Mouse (Mus musculus) right cerebral cortex, postnatal 36 days (tissue): ENCODE measurements around the gene Alpi.

ENCODE experiments used
- DNase-seq, 2 experiments: peaks; one replicate each; pipeline ENCODE4 v3.0.0; 2022; ENCODE audit warnings: low spot score in 2 of 2, mixed read lengths in 1 of 2

Alpi gene

DNA sequence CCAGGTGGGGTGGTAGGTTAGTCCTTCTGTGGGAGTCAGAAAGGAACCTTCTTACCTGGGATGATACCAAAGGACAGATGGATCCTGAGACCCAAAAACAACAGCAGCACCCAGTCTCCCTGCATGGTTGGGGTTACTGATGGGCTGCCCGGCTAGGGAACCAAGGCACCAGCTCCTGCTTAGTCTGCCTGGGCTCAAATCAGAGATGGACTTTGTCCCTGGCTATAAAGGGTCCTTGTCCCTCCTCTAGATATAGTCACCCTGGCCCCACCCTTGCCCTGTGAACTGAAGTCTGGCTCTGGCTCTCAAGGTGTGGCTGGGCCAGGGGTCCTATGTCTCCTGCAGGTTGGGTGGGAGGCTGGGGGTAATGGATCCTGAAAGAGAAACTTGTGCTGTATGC is at the start of gene Alpi:
TSS of gene Alpi (minus strand) at position 196 of the 400 bp plus-strand sequence.
- no peak for DNase-seq

GRCm38 (mm10) chr1:87149422-87149821 is 48.0 kb upstream of the Alpi start:
- no peak for DNase-seq

GRCm38 (mm10) chr1:87143141-87143540 is 41.7 kb upstream of the Alpi start:
- DNase-seq: no peak

DNA sequence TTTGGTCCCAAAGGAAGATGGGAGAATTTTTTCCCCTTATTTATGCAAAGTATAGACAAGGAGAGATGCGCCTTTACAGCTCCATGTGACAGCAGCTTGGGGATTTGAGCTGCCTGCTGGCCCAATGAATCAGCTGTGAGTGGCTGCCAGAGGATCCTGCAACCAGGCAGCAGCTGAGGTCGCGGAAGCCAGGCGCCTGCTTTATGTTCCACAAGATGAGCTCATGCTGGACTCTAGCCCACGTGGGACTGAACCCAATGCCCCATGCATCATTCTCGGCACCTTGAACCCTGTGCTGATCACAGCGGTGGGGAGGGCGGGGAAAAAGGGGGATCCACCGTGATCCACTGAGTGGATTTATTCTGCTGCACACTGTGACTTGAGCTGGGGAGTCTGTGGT is 41.0 kb upstream of the Alpi start:
- no peak for DNase-seq

- no peak for DNase-seq
Observed at GRCm38 (mm10) chr1:87141550-87141949, 40.1 kb upstream of the Alpi start.

GRCm38 (mm10) chr1:87131803-87132202 is 30.4 kb upstream of the Alpi start:
- no peak for DNase-seq

DNA sequence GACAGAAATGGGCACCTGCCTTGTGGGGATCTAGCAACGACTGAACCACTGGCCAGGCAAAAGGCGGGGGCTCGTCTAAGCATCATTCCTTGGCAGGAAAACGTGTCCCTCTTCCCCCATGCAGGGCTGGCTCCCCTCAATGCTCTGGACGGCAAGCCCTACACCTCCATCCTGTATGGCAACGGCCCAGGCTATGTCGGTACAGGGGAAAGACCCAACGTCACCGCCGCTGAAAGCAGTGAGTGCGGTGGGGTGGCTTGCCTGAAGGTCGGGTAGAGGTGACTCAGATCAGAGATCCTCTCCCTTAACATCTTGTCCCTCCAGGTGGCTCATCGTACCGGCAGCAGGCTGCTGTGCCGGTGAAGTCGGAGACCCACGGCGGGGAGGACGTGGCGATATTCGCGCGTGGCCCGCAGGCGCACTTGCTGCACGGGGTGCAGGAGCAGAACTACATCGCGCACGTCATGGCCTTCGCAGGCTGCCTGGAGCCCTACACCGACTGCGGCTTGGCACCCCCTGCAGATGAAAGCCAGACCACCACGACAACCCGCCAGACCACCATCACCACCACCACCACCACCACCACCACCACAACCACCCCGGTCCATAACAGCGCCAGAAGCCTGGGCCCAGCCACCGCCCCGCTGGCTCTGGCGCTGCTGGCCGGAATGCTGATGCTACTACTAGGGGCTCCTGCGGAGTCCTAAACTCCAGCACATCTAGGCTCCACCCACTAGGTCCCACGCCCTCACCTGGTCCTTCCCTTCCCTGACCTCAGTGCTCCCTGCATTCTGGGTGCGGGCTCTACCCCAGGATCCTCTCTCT is 26.0 kb upstream of the Alpi start:
- peak; percentile 14 to 25 for DNase-seq

DNA sequence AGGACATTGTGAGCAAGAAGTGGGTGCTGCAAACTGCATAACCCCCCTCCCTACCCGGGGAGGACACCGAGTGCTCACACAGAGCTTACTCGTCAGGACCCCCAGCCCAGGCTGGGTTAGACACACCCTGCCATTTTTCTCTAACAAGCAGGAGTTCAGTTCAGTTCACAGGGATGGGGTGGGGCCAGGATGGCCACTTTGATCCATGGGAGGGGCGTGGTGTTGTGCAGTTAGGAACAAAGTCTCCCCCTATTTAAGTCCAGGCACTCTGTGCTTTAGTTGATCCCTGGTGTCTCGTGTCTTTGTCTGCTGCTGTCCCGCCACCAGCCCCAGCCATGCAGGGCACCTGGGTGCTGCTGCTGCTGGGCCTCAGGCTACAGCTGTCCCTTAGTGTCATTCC is 23.3 kb upstream of the Alpi start, which contains the start of gene Akp3:
TSS of gene Akp3 (plus strand) at position 301 of the 400 bp plus-strand sequence.
- no peak for DNase-seq

- DNase-seq: no peak
Observed at GRCm38 (mm10) chr1:87114784-87115183, 13.4 kb upstream of the Alpi start.

DNA sequence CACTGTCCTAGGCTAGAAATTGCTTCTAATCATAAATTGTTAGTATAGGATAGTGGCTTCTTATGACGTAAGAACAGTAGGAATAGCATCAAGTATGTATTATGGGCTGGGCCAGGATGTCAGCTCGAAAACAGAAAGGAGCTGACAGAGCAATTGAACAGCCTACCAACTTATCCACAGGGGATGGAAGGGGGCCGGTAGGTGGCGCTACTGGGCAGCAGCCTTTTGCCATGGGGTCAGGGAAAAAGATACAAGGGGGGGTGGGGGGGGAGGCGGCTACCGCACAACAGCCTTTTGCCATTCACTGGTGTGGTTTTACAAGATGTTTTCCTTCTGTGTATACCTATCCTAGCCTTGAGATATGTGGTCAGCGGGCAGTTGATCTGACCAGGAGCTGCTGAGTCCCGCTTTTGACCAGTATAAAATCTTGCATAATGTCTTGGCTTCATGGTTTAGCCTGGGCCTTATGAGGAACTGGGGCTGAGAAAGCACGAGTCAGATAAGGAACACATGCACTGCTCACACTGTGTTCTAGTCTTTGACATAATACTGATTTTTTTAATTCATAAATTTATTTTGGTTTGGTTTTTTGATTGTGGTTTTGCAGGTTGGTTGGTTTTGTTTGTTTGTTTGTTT is 10.4 kb upstream of the Alpi start:
- no peak for DNase-seq

DNA sequence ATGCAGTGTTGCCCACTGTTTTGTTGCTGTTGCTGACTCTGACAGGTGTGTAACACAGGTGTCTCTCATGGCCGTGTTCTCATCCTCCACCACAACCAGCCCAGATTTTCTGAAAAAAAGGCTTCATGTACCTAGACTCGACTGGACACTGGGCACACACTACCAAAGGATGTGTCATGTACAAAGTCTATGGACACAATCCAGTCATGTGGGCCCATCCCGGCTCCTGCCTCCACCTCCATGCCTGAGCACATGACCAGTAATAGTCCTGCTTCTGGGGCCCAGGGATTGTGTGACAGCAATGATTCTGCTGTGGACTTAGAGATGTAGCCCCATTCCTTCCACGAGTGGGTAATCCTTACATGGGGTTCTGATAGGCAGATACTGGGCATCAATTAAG is 7.2 kb upstream of the Alpi start:
- DNase-seq: no peak

- no peak for DNase-seq
Observed at GRCm38 (mm10) chr1:87106536-87106935, 5.1 kb upstream of the Alpi start.

DNA sequence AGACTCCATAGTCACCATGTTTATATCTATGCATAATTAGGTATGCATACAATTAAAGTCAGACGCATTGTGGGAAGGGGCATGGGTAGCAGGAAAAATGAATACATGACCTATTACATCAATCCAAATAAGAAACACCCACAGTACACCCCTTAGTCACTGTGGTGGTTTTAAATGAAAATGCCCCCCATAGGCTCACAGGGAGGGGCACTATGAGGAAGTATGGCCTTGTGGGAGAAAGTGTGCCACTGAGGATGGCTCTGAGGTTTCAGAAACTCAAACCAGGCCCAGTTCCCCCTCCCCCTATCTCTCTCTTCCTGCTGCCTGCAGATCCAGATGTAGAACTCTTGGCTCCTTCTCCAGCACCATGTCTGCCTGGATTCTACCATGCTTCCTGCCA is 2.5 kb upstream of the Alpi start:
- DNase-seq: no peak

- no peak for DNase-seq
Observed at GRCm38 (mm10) chr1:87102114-87102513, 708 bp upstream of the Alpi start.

DNA sequence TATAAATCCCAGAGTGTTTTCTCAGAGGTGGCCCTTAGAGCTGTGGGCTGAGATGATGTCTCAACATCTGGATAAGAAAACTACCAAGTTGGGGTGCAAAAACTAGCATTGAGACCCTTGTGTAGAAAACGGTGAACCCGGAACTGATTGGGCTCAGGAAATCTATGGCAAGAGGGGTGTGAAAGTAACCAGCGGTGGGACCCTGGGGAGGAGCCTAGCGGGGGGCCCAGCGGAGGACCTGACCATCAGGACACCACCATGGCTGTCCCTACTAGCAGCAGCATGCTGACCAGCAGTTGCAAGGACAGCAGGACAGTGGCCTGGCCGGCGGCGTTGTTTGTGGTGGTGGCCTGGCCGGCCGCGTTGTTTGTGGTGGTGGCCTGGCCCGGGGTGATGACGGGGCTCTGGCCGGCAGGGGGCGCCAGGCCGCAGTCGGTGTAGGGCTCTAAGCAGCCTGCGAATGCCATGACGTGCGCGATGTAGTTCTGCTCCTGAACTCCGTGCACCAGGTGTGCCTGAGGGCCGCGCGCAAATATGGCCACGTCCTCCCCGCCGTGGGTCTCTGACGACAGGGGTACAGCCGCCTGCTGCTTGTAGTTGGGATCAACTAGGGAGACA is 2.9 kb downstream of the Alpi start:
- no peak for DNase-seq

- DNase-seq: no peak
Observed at GRCm38 (mm10) chr1:87095642-87096041, 5.8 kb downstream of the Alpi start.

DNA sequence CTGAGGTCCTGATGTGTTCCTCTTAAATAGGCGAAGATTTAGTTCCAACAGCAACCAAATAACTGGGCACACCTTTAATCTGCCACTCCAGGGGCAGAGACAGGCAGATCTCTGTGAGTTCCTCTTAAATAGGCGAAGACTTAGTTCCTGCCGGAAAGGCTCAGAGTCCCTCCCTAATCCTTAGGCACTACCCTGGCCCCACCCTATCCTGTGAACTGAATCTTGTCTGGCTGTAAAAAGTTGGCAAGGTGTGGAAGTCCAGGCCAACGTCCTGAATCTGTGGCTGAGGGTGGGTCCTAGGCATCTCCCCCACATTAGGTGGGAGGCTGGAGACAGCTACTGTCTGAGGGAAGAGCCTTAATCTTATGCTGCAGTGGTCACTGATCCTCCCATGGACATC is 11.6 kb downstream of the Alpi start, which contains the start of gene Alppl2:
TSS of gene Alppl2 (minus strand) at position 101 of the 400 bp plus-strand sequence.
- DNase-seq: no peak

DNA sequence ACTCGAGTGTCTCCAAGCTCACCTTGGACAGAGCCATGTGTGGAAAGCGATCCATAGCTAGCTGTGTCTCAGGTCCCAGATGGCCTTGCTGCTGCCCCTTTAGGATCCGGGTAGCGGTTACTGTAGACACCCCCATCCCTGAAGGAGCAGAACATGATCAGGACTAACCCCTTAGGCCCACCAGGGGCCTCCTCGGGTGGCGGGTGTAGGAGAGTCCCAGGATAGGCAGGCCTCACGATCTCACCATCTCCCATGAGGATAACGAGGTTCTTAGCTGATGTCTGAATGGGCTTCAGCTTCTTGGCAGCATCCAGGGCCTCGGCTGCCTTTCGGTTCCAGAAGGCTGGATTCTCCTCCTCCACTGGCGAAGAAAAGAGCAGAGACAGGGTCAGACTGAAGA is 12.2 kb downstream of the Alpi start:
- DNase-seq: no peak

DNA sequence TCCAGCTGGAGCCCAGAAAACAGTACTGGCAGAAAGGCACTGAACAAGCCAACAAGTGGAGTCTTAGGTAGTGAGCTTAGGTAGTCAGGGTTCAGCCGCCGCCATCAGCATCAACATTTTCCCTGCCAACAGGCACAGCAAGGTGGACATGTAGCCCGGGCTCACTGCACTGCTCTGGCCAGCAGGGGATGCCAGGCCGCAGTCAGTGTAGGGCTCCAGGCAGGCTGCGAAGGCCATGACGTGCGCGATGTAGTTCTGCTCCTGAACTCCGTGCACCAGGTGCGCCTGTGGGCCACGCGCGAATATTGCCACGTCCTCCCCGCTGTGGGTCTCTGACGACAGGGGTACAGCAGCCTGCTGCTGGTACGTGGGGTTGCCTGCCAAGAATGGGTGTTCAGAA is 14.4 kb downstream of the Alpi start:
- DNase-seq: no peak

- no peak for DNase-seq
Observed at GRCm38 (mm10) chr1:87086196-87086595, 15.2 kb downstream of the Alpi start.

- DNase-seq: no peak
Observed at GRCm38 (mm10) chr1:87073776-87074175, 27.6 kb downstream of the Alpi start.

GRCm38 (mm10) chr1:87070720-87071119 is 30.7 kb downstream of the Alpi start:
- DNase-seq: no peak

- no peak for DNase-seq
Observed at GRCm38 (mm10) chr1:87060913-87061312, 40.5 kb downstream of the Alpi start.
